Mouse (Mus musculus): ENCODE results near the gene Ptprz1. TPM values are rescaled to one million over a fixed set of nuclear protein-coding genes. Genes with fewer than 3 reads are reported as not detected.
"Not testable (repeated sequence)": the region's sequence is repeated elsewhere in the genome, so short reads cannot be mapped to it uniquely, and the experiment has no call there.

The Ptprz1 gene
- polyA plus RNA-seq, 2 experiments from 2014 or later = 0.15 TPM; not detected in 1

- no peak for ATAC-seq
Measured at GRCm38 (mm10) chr6:23014988-23015613, 139.8 kb downstream of the Ptprz1 start.

GRCm38 (mm10) chr6:23028251-23028650 lies 152.9 kb downstream of the Ptprz1 start:
- ATAC-seq = no peak

- no peak for ATAC-seq
Measured at GRCm38 (mm10) chr6:23048836-23049235, 173.5 kb downstream of the Ptprz1 start.

- no peak for ATAC-seq
Measured at GRCm38 (mm10) chr6:23055734-23056133, 180.4 kb downstream of the Ptprz1 start.

- ATAC-seq = no peak
Measured at GRCm38 (mm10) chr6:23076060-23076459, 200.8 kb downstream of the Ptprz1 start.

- no peak for ATAC-seq
Measured at GRCm38 (mm10) chr6:23078273-23078672, 203.0 kb downstream of the Ptprz1 start.

GRCm38 (mm10) chr6:23079991-23080680 lies 204.8 kb downstream of the Ptprz1 start:
- no peak for ATAC-seq

- ATAC-seq = no peak
Measured at GRCm38 (mm10) chr6:23084587-23085421, 209.5 kb downstream of the Ptprz1 start.

GRCm38 (mm10) chr6:23089292-23089691 lies 214.0 kb downstream of the Ptprz1 start:
- ATAC-seq = not testable (repeated sequence)

- not testable (repeated sequence) for ATAC-seq
Measured at GRCm38 (mm10) chr6:23090346-23091055, 215.2 kb downstream of the Ptprz1 start.
